Mouse (Mus musculus) erythroblast, embryonic 14.5 days (primary cell): ENCODE measurements around the gene Notch1. TPM values are rescaled to one million over a fixed set of nuclear protein-coding genes. Genes with fewer than 3 reads are reported as not detected.

ENCODE experiments used
- H3K27me3 ChIP-seq: 2 replicates; pipeline ENCODE4 v1.6.1; 2012; ENCODE audit warnings: inconsistent platforms; ENCODE audit not compliant: control insufficient read depth
- H3K36me3 ChIP-seq: 2 replicates; pipeline ENCODE4 v1.6.1; 2012; ENCODE audit warnings: mild to moderate bottlenecking, inconsistent platforms; ENCODE audit not compliant: control insufficient read depth
- H3K4me1 ChIP-seq: 2 replicates; pipeline ENCODE4 v1.6.1; 2012; ENCODE audit warnings: inconsistent platforms; ENCODE audit not compliant: control insufficient read depth
- H3K4me3 ChIP-seq: replicated peaks from 2 replicates; pipeline ENCODE3; 2012; ENCODE audit warnings: moderate library complexity, mild to moderate bottlenecking, inconsistent platforms
- H3K9me3 ChIP-seq: 2 replicates; pipeline ENCODE4 v1.6.1; 2012; ENCODE audit warnings: low read length, inconsistent platforms, mixed read lengths; ENCODE audit not compliant: control insufficient read depth
- GATA1 ChIP-seq: IDR thresholded peaks from 2 replicates; pipeline ENCODE4 v1.6.1; 2012; ENCODE audit warnings: low read length, inconsistent platforms, mixed read lengths
- TAL1 ChIP-seq: IDR thresholded peaks from 3 replicates; pipeline ENCODE4 v1.6.1; 2012; ENCODE audit warnings: low read length, inconsistent platforms, mixed read lengths
- polyA plus RNA-seq: library from polyadenylated mRNA; stranded (reverse); fragments of >175 nt; gene quantifications from 2 replicates; pipeline ENCODE4 v1.2.3, GENCODE M21; 2012

The Notch1 gene
- polyA plus RNA-seq, 1 experiment: 0.41 TPM

GRCm38 (mm10) chr2:26522327-26522726, 5.9 kb upstream of the Notch1 start:
- H3K4me1 ChIP-seq: no peaks in the 10 kb centered on the region
- H3K36me3 ChIP-seq: no peaks in the 10 kb centered on the region
- no peak overlapping the region for H3K4me3 ChIP-seq
- no peaks in the 10 kb centered on the region; the same call in 1 of the 2 replicates for H3K27me3 ChIP-seq
- H3K9me3 ChIP-seq: no peaks in the 10 kb centered on the region
- TF ChIP-seq GATA1: no peak
- TF ChIP-seq TAL1: no peak

- Histone ChIP-seq H3K27me3 (no peaks in the 10 kb centered on the region), H3K36me3 (no peaks in the 10 kb centered on the region)
These were observed 3.3 kb upstream of the Notch1 start for GRCm38 (mm10) chr2:26519753-26520152.

GRCm38 (mm10) chr2:26516987-26517386, 524 bp upstream of the Notch1 start:
- Histone ChIP-seq H3K9me3 (no peaks in the 10 kb centered on the region), H3K36me3 (no peaks in the 10 kb centered on the region), H3K4me1 (no peaks in the 10 kb centered on the region), H3K4me3 (no peak overlapping the region), H3K27me3 (no peaks in the 10 kb centered on the region)
- TF ChIP-seq GATA1 (no peak), TAL1 (no peak)

More at GRCm38 (mm10) chr2:26519753-26520152, 3.3 kb upstream of the Notch1 start:
- H3K4me3 ChIP-seq: no peak overlapping the region
- H3K4me1 ChIP-seq: no peaks in the 10 kb centered on the region
- no peak for TF ChIP-seq GATA1
- TF ChIP-seq TAL1: no peak
- H3K9me3 ChIP-seq: no peaks in the 10 kb centered on the region

DNA sequence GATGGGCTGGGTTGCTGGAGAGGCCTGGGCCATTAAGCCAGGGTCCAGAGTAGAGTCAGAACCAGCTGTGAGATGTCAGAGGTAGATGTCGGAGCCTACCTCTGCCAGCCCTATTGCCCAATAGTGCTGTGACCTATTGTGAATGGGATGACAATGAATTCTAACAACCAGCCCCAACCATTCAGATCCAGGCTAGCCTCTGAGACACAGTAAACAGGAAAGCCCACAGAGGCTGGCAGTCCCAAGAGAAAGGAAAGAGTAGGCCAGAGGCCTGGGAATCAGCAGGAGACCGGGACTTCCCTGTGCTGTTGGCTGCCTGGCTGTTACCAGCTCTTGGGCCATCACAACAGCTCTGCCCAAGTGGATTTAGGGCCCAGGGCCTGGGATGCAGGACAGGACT, 1.1 kb downstream of the Notch1 start:
- TF ChIP-seq GATA1 (no peak), TAL1 (no peak)
- Histone ChIP-seq H3K27me3 (no peaks in the 10 kb centered on the region), H3K36me3 (no peaks in the 10 kb centered on the region), H3K4me1 (no peaks in the 10 kb centered on the region), H3K9me3 (no peaks in the 10 kb centered on the region), H3K4me3 (no peak overlapping the region)

DNA sequence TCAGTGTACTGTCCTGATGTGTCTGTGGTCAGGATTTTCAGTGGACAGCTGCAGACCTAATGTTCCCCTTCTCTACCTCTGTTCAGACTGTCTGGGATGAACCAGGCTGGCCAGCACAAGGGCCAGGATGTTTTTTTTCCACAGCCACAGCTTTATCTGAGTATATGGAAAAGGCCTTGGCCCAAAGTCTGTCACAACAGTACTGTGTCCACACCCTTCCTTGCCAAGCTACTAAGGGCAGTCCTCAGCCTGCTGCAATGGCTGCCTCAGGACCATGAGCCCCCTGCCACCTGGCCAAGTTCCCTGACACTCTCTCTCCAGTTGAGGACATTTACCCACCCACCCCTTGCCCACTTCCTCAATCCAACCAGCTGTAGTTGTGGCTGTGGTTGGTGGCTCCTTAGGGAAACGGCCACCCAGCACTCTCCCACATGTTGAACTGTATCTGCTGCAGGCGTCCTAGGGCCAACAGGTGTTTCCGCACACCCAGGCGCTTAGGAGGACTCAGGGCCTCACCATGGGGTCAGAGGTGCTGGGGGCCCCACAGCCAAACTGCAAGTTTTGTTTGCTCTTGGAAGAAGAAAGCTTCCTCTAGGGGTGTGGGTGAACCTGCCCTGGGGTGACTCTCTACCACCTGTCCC, 3.2 kb downstream of the Notch1 start:
- peaks cover 2% of the 10 kb centered on the region; the same call in 1 of the 2 replicates for H3K27me3 ChIP-seq
- H3K9me3 ChIP-seq: no peaks in the 10 kb centered on the region
- H3K36me3 ChIP-seq: no peaks in the 10 kb centered on the region
- H3K4me3 ChIP-seq: no peak overlapping the region
- no peaks in the 10 kb centered on the region for H3K4me1 ChIP-seq
- TF ChIP-seq GATA1 (no peak), TAL1 (no peak)

GRCm38 (mm10) chr2:26508661-26509060, 7.8 kb downstream of the Notch1 start:
- Histone ChIP-seq H3K27me3 (peaks cover 26% of the 10 kb centered on the region), H3K4me3 (no peak overlapping the region), H3K36me3 (no peaks in the 10 kb centered on the region), H3K4me1 (peaks cover 1% of the 10 kb centered on the region; the same call in 1 of the 2 replicates), H3K9me3 (no peaks in the 10 kb centered on the region)
- TF ChIP-seq GATA1 (no peak), TAL1 (no peak)

- peaks cover 33% of the 10 kb centered on the region for H3K27me3 ChIP-seq
- peaks cover 6% of the 10 kb centered on the region for H3K4me1 ChIP-seq
- H3K36me3 ChIP-seq: no peaks in the 10 kb centered on the region
- H3K4me3 ChIP-seq: no peak overlapping the region
- no peaks in the 10 kb centered on the region for H3K9me3 ChIP-seq
- no peak for TF ChIP-seq GATA1
- no peak for TF ChIP-seq TAL1
These were observed 8.5 kb downstream of the Notch1 start for GRCm38 (mm10) chr2:26507961-26508391.

- H3K4me3 ChIP-seq: no peak overlapping the region
- TF ChIP-seq TAL1: no peak
- no peak for TF ChIP-seq GATA1
- peaks cover 6% of the 10 kb centered on the region for H3K4me1 ChIP-seq
- no peaks in the 10 kb centered on the region for H3K36me3 ChIP-seq
- no peaks in the 10 kb centered on the region for H3K9me3 ChIP-seq
- H3K27me3 ChIP-seq: peaks cover 38% of the 10 kb centered on the region
These were observed 9.0 kb downstream of the Notch1 start for GRCm38 (mm10) chr2:26507481-26507886.

DNA sequence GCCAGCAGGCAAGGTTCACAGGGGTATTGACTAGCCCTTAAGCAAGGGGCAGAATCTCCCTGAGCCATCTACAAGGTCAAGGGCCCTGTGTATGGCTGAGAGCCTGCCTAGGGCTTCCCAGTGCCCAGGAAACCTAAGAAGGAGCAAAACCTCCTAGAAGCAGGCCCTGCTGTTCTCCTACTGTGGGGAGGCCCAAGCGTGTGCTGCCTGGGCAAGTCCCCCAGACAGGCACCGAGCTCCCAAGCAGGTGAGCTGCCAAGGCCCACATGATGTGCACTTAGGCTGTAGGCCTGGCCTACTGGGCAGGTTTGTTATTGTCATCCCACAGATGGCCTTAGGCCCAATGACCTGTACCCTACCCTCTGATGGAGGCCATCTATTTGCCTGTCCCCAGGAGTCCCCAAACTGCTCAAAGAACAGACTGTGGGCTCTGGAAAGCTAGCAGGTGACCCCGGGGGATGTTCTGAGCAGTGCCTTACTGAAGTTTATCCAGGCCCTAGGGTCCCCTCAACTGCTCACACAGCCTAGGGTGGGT, 9.7 kb downstream of the Notch1 start:
- Histone ChIP-seq H3K4me1 (peaks cover 6% of the 10 kb centered on the region), H3K36me3 (no peaks in the 10 kb centered on the region), H3K9me3 (no peaks in the 10 kb centered on the region), H3K4me3 (no peak overlapping the region), H3K27me3 (peaks cover 44% of the 10 kb centered on the region)
- no peak for TF ChIP-seq GATA1
- TF ChIP-seq TAL1: no peak
